20 mouse cellular contexts compared by ENCODE assay signal in genomic region chr19:37815627-37816026, GRCm38 (mm10).
DNase-seq lines count a peak whose midpoint lies in the region; ATAC-seq and TF ChIP-seq lines count a peak whose summit lies in the region.
"Had no signal": no experiment of that assay in that cellular context is flagged by ENCODE, and none has a peak within 500 bp of the region (broad histone marks: within the 10 kb centered on the region; RNA-seq: fewer than 3 reads in every experiment).

No protein-coding gene starts in this region.

- peak; percentile 9 for DNase-seq in embryo, embryonic 9.5 days (ENCODE audit: extremely low spot score)
- no peak for DNase-seq in embryo, embryonic 10 days (ENCODE audit: low spot score)
- DNase-seq in kidney, adult 2 months, result no peak
- DNase-seq in retina, embryonic 14.5 days (ENCODE audit: low spot score), result peak; percentile 35
- no peak for DNase-seq in layer of hippocampus, postnatal 14 days (ENCODE audit: low spot score in 2 of 2)
- DNase-seq: adrenal gland, adult 2 months; adrenal gland, postnatal 25 days; cerebellum, adult 18-20 months; cerebellum, adult 9-11 months; cerebellum, postnatal 36 days; forebrain, postnatal 0 days; gastrocnemius, postnatal 36 days; heart, adult 18-20 months; heart, postnatal 14 days had no signal

- H3K4me3 ChIP-seq in kidney, embryonic 16.5 days (ENCODE audit: low read length), result no peak overlapping the region
- no peak overlapping the region for H3K4me3 ChIP-seq in kidney, adult 2 months (ENCODE audit: insufficient read depth, low read depth, low read length)
- H3K4me3 ChIP-seq: embryonic facial prominence, embryonic 13.5 days; forebrain, embryonic 12.5 days; heart, embryonic 10.5 days; hindbrain, embryonic 13.5 days had no signal

- H3K9me3 ChIP-seq in kidney, embryonic 16.5 days (ENCODE audit: low read length), result 0 out of 2 replicates have a peak, but pooled peaks cover 4% of the 10 kb centered on the region
- H3K9me3 ChIP-seq: embryonic facial prominence, embryonic 13.5 days; forebrain, embryonic 12.5 days; heart, embryonic 10.5 days; hindbrain, embryonic 13.5 days had no signal

- TF ChIP-seq POLR2A in kidney, adult 2 months (IDR thresholded peaks at IDR 0.05; ENCODE audit: low read depth, low read length), result no peak

- H3K4me2 ChIP-seq in kidney, embryonic 16.5 days (replicated peaks; ENCODE audit: low read depth, low read length), result no peak overlapping the region
- H3K4me2 ChIP-seq: embryonic facial prominence, embryonic 13.5 days; forebrain, embryonic 12.5 days; hindbrain, embryonic 13.5 days had no signal

- no peak overlapping the region for H3K27ac ChIP-seq in kidney, embryonic 16.5 days (ENCODE audit: low read length)
- no peak overlapping the region for H3K27ac ChIP-seq in kidney, adult 2 months (ENCODE audit: insufficient read depth, low read depth, low read length)
- H3K27ac ChIP-seq: embryonic facial prominence, embryonic 13.5 days; forebrain, embryonic 12.5 days; heart, embryonic 10.5 days; hindbrain, embryonic 13.5 days had no signal

- H3K9ac ChIP-seq in kidney, embryonic 16.5 days (replicated peaks; ENCODE audit: low read length), result no peak overlapping the region
- H3K9ac ChIP-seq: embryonic facial prominence, embryonic 13.5 days; forebrain, embryonic 12.5 days; forebrain, postnatal 0 days; hindbrain, embryonic 13.5 days had no signal

- ATAC-seq in kidney, embryonic 16.5 days (ENCODE audit: low FRiP score, low TSS enrichment), result peak; percentile 74; the same call in 1 of the 2 replicates
- no peak for ATAC-seq in frontal cortex, adult (ENCODE audit: low TSS enrichment)
- ATAC-seq: forebrain, postnatal 0 days had no signal

- 41% methylated on average over 2 of the region's 2 CpGs for WGBS in kidney, embryonic 16.5 days
- 58% methylated on average over 2 of the region's 2 CpGs for WGBS in kidney, adult 2 months

- H3K27me3 ChIP-seq in kidney, embryonic 16.5 days (ENCODE audit: insufficient read depth, low read length), result no peaks in the 10 kb centered on the region
- H3K27me3 ChIP-seq in kidney, adult 2 months (replicated peaks; ENCODE audit: control insufficient read depth, insufficient read depth, low read length), result no peaks in the 10 kb centered on the region

- H3K36me3 ChIP-seq in kidney, embryonic 16.5 days (ENCODE audit: insufficient read depth, low read length), result no peaks in the 10 kb centered on the region
- no peaks in the 10 kb centered on the region for H3K36me3 ChIP-seq in kidney, adult 2 months (ENCODE audit: control insufficient read depth, insufficient read depth, low read length)
- H3K36me3 ChIP-seq: embryonic facial prominence, embryonic 13.5 days; forebrain, embryonic 12.5 days; heart, embryonic 10.5 days; hindbrain, embryonic 13.5 days had no signal

- no peak for TF ChIP-seq CTCF in kidney, adult 2 months (conservative IDR thresholded peaks at IDR 0.05; ENCODE audit: insufficient read depth, insufficient read length, low read depth, low read length)

- H3K4me1 ChIP-seq in kidney, embryonic 16.5 days (ENCODE audit: insufficient read depth, low read length), result peaks cover 21% of the 10 kb centered on the region
- peaks cover 3% of the 10 kb centered on the region; the same call in 1 of the 2 replicates for H3K4me1 ChIP-seq in kidney, adult 2 months (ENCODE audit: control insufficient read depth, insufficient read depth, low read length)

Comparison
In these comparisons a context has a peak if more than half of its experiments do, and no peak if none do; other contexts are left out.
1. DNase-seq: peak in embryo, embryonic 9.5 days (single experiment) and retina, embryonic 14.5 days (single experiment); none in embryo, embryonic 10 days (single experiment), kidney, adult 2 months (single experiment) and layer of hippocampus, postnatal 14 days (0 of 2).